Mouse (Mus musculus) heart, embryonic 11.5 days (tissue): ENCODE data around the gene Gm7029. TPM values are rescaled to one million over a fixed set of nuclear protein-coding genes. Genes with fewer than 3 reads are reported as not detected.

ENCODE experiments used
- ATAC-seq: fragments of 200-750 bp; cut with Nextera tagmentation; replicated peaks from 2 replicates; pipeline ENCODE4 v1.8.0; 2017; ENCODE audit warnings: moderate library complexity; ENCODE audit not compliant: insufficient number of reproducible peaks, low FRiP score, low TSS enrichment
- H3K27ac ChIP-seq: fragments of 300-500 bp; sonication (generic); 2 replicates; pipeline ENCODE4 v1.5.1; 2014; ENCODE audit warnings: mild to moderate bottlenecking, low read depth, low read length
- H3K27me3 ChIP-seq: fragments of 300-500 bp; sonication (generic); 2 replicates; pipeline ENCODE4 v1.6.1; 2014; ENCODE audit warnings: mild to moderate bottlenecking, low read length, mixed read lengths; ENCODE audit not compliant: control insufficient read depth, insufficient read depth
- H3K36me3 ChIP-seq: fragments of 300-500 bp; sonication (generic); 2 replicates; pipeline ENCODE4 v1.6.1; 2014; ENCODE audit warnings: mild to moderate bottlenecking, low read length, moderate library complexity, mixed read lengths; ENCODE audit not compliant: control insufficient read depth, insufficient read depth
- H3K4me1 ChIP-seq: fragments of 300-500 bp; sonication (generic); 2 replicates; pipeline ENCODE4 v1.6.1; 2014; ENCODE audit warnings: low read length; ENCODE audit not compliant: control insufficient read depth, insufficient read depth
- H3K4me2 ChIP-seq: fragments of 300-500 bp; sonication (generic); 2 replicates; pipeline ENCODE4 v1.6.1; 2014; ENCODE audit warnings: mild to moderate bottlenecking, moderate library complexity
- H3K4me3 ChIP-seq: fragments of 300-500 bp; sonication (generic); 2 replicates; pipeline ENCODE4 v1.5.1; 2014; ENCODE audit warnings: low read depth, low read length
- H3K9ac ChIP-seq: fragments of 300-500 bp; sonication (generic); 2 replicates; pipeline ENCODE4 v1.6.1; 2014; ENCODE audit warnings: mild to moderate bottlenecking, low read depth, low read length, moderate library complexity
- H3K9me3 ChIP-seq: fragments of 300-500 bp; sonication (generic); replicated peaks from 2 replicates; pipeline ENCODE4 v1.6.1; 2016; ENCODE audit warnings: low read length; ENCODE audit not compliant: control insufficient read depth
- WGBS: fragments of 180-500 bp; shearing (Covaris S2); extraction: QIAGEN DNeasy Blood & Tissue Kit; methylation state at CpG from one replicate; pipeline ENCODE4 v1.1.7; 2014; ENCODE audit not compliant: insufficient replicate concordance; 5-methylcytosine and 5-hydroxymethylcytosine counted together
- microRNA-seq: library from miRNA; unstranded; fragments of <30 nt; microRNA quantifications from one replicate; pipeline ENCODE4, GENCODE M21; 2016; ENCODE audit warnings: borderline number of aligned reads
- polyA plus RNA-seq: library from polyadenylated mRNA; unstranded; fragments of >200 nt; fragmentation: Nextera tagmentation; extraction: Ambion mirVana; gene quantifications from 2 replicates; pipeline ENCODE4 v1.2.1, GENCODE M21; 2014

Gene Gm7029
- polyA plus RNA-seq, 1 experiment from 2014 or later = not detected

GRCm38 (mm10) chr17:33918293-33919203 is 44.9 kb downstream of the Gm7029 start:
- Histone ChIP-seq H3K27me3 (peaks cover 3% of the 10 kb centered on the region; the same call in 1 of the 2 replicates), H3K9ac (peak overlapping the region; percentile 77), H3K27ac (peak overlapping the region; percentile 71), H3K36me3 (peaks cover 10% of the 10 kb centered on the region), H3K4me1 (peaks cover 23% of the 10 kb centered on the region), H3K4me2 (peak overlapping the region; percentile 99), H3K4me3 (peak overlapping the region; percentile 76), H3K9me3 (no peaks in the 10 kb centered on the region)
- peak; percentile 16; the same call in 1 of the 2 replicates for ATAC-seq
- WGBS = 56% methylated on average over 37 of the region's 37 CpGs

DNA sequence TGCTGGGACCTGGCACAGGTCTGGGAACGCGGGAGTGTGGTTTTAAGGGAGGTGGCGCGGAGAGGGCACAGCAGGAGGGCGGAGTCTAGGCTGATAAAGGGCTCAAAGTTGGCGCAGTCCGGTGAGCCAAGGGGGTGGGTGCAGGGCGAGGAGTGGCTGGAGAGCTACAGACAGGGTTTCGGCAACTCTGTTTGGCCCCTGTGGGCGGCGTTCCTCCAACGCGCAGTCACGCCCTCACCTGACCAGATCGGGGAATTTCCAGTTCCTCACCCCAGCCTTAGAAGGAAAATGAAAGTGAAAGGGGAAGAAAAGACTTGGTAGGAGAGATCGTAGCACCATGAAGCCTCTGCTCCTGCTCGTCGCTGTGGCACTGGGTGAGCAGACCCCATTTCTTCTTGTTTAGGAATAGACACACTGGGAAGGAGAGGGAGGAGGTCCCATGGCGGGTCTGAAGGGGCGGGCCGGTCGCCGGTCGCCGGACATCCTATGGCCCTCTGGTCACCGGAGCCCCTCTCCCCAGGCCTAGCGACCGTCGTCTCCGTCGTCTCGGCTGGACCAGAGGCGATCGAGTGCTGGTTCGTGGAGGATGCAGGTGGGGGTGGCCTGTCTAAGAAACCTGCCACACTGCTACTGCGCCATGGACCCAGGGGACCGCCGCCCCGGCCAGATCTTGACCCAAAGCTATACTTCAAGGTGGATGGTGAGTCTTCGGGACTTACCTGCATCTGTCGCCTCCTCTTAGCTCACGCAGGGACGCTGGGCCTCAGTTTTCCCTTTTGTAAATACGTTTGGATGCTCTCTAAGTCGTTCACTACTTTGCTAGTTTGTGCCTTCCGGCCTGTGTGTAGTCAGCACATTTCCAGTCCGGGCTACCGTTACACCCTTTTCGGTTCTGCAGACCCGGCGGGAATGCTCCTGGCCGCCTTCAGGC is 46.0 kb downstream of the Gm7029 start:
- H3K4me1 ChIP-seq = peaks cover 23% of the 10 kb centered on the region
- under 1% methylated on average over 52 of the region's 52 CpGs for WGBS

GRCm38 (mm10) chr17:33920282-33921097 is 46.9 kb downstream of the Gm7029 start:
- H3K27ac ChIP-seq = peak overlapping the region; percentile 60
- peaks cover 3% of the 10 kb centered on the region; the same call in 1 of the 2 replicates for H3K27me3 ChIP-seq
- no peak for ATAC-seq

More for the DNA sequence above, 46.0 kb downstream of the Gm7029 start:
- Histone ChIP-seq H3K27ac (peak overlapping the region; percentile 71), H3K9me3 (no peaks in the 10 kb centered on the region), H3K27me3 (peaks cover 3% of the 10 kb centered on the region; the same call in 1 of the 2 replicates), H3K4me2 (peak overlapping the region; percentile 99), H3K36me3 (no peaks in the 10 kb centered on the region), H3K4me3 (peak overlapping the region; percentile 76), H3K9ac (peak overlapping the region; percentile 77)
- peak; percentile 58; the same call in 1 of the 2 replicates for ATAC-seq

GRCm38 (mm10) chr17:33921361-33921760 is 47.7 kb downstream of the Gm7029 start:
- Histone ChIP-seq H3K36me3 (no peaks in the 10 kb centered on the region; the same call in 1 of the 2 replicates), H3K4me2 (no peak overlapping the region), H3K27me3 (peaks cover 3% of the 10 kb centered on the region; the same call in 1 of the 2 replicates), H3K4me3 (no peak overlapping the region), H3K27ac (no peak overlapping the region), H3K4me1 (peaks cover 18% of the 10 kb centered on the region), H3K9ac (no peak overlapping the region), H3K9me3 (no peaks in the 10 kb centered on the region)
- 79% methylated on average over 7 of the region's 7 CpGs for WGBS
- no peak for ATAC-seq

More at GRCm38 (mm10) chr17:33920282-33921097, 46.9 kb downstream of the Gm7029 start:
- Histone ChIP-seq H3K4me3 (peak overlapping the region; percentile 76), H3K4me1 (peaks cover 18% of the 10 kb centered on the region), H3K36me3 (no peaks in the 10 kb centered on the region), H3K9me3 (no peaks in the 10 kb centered on the region), H3K4me2 (peak overlapping the region; percentile 99), H3K9ac (peak overlapping the region; percentile 77)
- under 1% methylated on average over 36 of the region's 36 CpGs for WGBS

Small RNAs within 50 kb of the gene (microRNA-seq; reads per million reads assigned to microRNA genes)
- gene Gm27740 = not detected

Other genes with a start within 250 kb of the Gm7029 start
- gene Zfp414, start 244.7 kb upstream of the Gm7029 start, polyA plus RNA-seq = 56.4 and 59.9 TPM in 2 replicates
- gene Pram1, start 235.8 kb upstream of the Gm7029 start, polyA plus RNA-seq = 0.43 and 0.62 TPM in 2 replicates
- 278 and 323 TPM in 2 replicates for gene Hnrnpm, start 187.0 kb upstream of the Gm7029 start, polyA plus RNA-seq
- gene March2, start 155.2 kb upstream of the Gm7029 start, polyA plus RNA-seq = 73.6 and 83.2 TPM in 2 replicates
- 254 and 285 TPM in 2 replicates for gene Rab11b, start 113.3 kb upstream of the Gm7029 start, polyA plus RNA-seq
- 7.6 and 10.5 TPM in 2 replicates for gene Angptl4, start 92.0 kb upstream of the Gm7029 start, polyA plus RNA-seq
- 30.1 and 43.2 TPM in 2 replicates for gene Kank3, start 63.3 kb upstream of the Gm7029 start, polyA plus RNA-seq
- gene Rps28, start 49.3 kb upstream of the Gm7029 start, polyA plus RNA-seq = 654 and 701 TPM in 2 replicates
- gene Ndufa7, start 49.3 kb upstream of the Gm7029 start, polyA plus RNA-seq = 457 and 481 TPM in 2 replicates
- gene Cd320, start 30.7 kb upstream of the Gm7029 start, polyA plus RNA-seq = 60.8 and 63.9 TPM in 2 replicates
- gene Kifc1, start 16.8 kb downstream of the Gm7029 start, polyA plus RNA-seq = 8.1 and 11.8 TPM in 2 replicates
- not detected in 2 replicates for gene Platr17, start 31.3 kb downstream of the Gm7029 start, polyA plus RNA-seq
- gene Daxx, start 35.6 kb downstream of the Gm7029 start, polyA plus RNA-seq = 26.4 and 37.0 TPM in 2 replicates
- gene Tapbp, start 42.1 kb downstream of the Gm7029 start, polyA plus RNA-seq = 22.0 and 23.4 TPM in 2 replicates
- 7.2 and 7.8 TPM in 2 replicates for gene Zbtb22, start 42.1 kb downstream of the Gm7029 start, polyA plus RNA-seq
- 25.8 and 27.8 TPM in 2 replicates for gene Rgl2, start 55.7 kb downstream of the Gm7029 start, polyA plus RNA-seq
- 147 and 151 TPM in 2 replicates for gene Pfdn6, start 66.5 kb downstream of the Gm7029 start, polyA plus RNA-seq
- gene Wdr46, start 66.8 kb downstream of the Gm7029 start, polyA plus RNA-seq = 18.3 and 19.7 TPM in 2 replicates
- 2.8 and 5.9 TPM in 2 replicates for gene B3galt4, start 77.7 kb downstream of the Gm7029 start, polyA plus RNA-seq
- 28.1 and 29.5 TPM in 2 replicates for gene Vps52, start 82.0 kb downstream of the Gm7029 start, polyA plus RNA-seq
- 1,135 and 1,150 TPM in 2 replicates for gene Rps18, start 82.2 kb downstream of the Gm7029 start, polyA plus RNA-seq
- 13.8 and 13.9 TPM in 2 replicates for gene H2-K1, start 126.5 kb downstream of the Gm7029 start, polyA plus RNA-seq
- gene Ring1, start 150.8 kb downstream of the Gm7029 start, polyA plus RNA-seq = 3.9 and 4.4 TPM in 2 replicates
- 29.4 and 35.5 TPM in 2 replicates for gene H2-Ke6, start 154.2 kb downstream of the Gm7029 start, polyA plus RNA-seq
- 61.4 and 67.2 TPM in 2 replicates for gene Slc39a7, start 157.8 kb downstream of the Gm7029 start, polyA plus RNA-seq
- gene Rxrb, start 158.0 kb downstream of the Gm7029 start, polyA plus RNA-seq = 13.8 and 14.6 TPM in 2 replicates
- 0.31 and 0.70 TPM in 2 replicates for gene Col11a2, start 165.6 kb downstream of the Gm7029 start, polyA plus RNA-seq
- gene H2-Oa, start 218.5 kb downstream of the Gm7029 start, polyA plus RNA-seq = 0.34 and 1.2 TPM in 2 replicates
- 6.2 and 8.1 TPM in 2 replicates for gene H2-DMa, start 245.7 kb downstream of the Gm7029 start, polyA plus RNA-seq
- gene Brd2, start 248.8 kb downstream of the Gm7029 start, polyA plus RNA-seq = 59.7 and 105 TPM in 2 replicates